Mouse (Mus musculus): ENCODE measurements around the gene Hist1h2bl.
"Not testable (repeated sequence)": the region's sequence is repeated elsewhere in the genome, so short reads cannot be mapped to it uniquely, and the experiment has no call there.

Hist1h2bl gene

GRCm38 (mm10) chr13:21722993-21723836, 7.3 kb upstream of the Hist1h2bl start:
- in situ Hi-C loops (cut with MboI; ENCODE audit: low sequenced_read_pairs) = no loop called here

GRCm38 (mm10) chr13:21722373-21722925, 6.5 kb upstream of the Hist1h2bl start:
- in situ Hi-C loops (cut with MboI; ENCODE audit: low sequenced_read_pairs) = no loop called here

DNA sequence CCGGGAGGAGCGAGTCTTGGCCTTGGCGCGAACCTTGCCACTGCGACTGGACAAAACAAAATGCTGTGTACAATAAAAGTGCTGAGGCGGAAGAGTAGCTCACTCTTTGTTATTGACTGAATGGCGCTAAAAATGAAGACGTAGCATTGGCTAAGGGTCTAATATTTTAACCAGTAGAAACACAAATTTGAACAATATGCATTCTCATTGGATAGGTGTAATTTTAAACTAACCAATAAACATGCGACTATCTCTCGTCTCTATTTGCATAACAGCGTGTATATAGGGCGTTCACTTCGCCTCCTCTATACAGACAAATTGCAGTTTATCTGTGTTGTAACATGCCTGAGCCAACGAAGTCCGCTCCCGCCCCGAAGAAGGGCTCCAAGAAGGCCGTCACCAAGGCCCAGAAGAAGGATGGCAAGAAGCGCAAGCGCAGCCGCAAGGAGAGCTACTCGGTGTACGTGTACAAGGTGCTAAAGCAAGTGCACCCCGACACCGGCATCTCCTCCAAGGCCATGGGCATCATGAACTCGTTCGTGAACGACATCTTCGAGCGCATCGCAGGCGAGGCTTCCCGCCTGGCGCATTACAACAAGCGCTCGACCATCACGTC, 5.9 kb upstream of the Hist1h2bl start, which contains the start of gene Hist1h2bm:
Gene Hist1h2bm, plus strand, starts transcription at position 288 of the 616 bp plus-strand sequence.
- in situ Hi-C loops (cut with MboI; ENCODE audit: low sequenced_read_pairs) = not testable (repeated sequence)

- in situ Hi-C loops (cut with MboI; ENCODE audit: low sequenced_read_pairs) = not testable (repeated sequence)
Observed at GRCm38 (mm10) chr13:21721107-21721756, 5.3 kb upstream of the Hist1h2bl start.

- in situ Hi-C loops (cut with MboI; ENCODE audit: low sequenced_read_pairs) = loop anchor here (10.0 kb wide), 1 partner anchor 316 kb away; the partner anchor contains the start of genes Hist1h2ah and Hist1h2bk
Observed at GRCm38 (mm10) chr13:21718381-21719080, 2.6 kb upstream of the Hist1h2bl start.

DNA sequence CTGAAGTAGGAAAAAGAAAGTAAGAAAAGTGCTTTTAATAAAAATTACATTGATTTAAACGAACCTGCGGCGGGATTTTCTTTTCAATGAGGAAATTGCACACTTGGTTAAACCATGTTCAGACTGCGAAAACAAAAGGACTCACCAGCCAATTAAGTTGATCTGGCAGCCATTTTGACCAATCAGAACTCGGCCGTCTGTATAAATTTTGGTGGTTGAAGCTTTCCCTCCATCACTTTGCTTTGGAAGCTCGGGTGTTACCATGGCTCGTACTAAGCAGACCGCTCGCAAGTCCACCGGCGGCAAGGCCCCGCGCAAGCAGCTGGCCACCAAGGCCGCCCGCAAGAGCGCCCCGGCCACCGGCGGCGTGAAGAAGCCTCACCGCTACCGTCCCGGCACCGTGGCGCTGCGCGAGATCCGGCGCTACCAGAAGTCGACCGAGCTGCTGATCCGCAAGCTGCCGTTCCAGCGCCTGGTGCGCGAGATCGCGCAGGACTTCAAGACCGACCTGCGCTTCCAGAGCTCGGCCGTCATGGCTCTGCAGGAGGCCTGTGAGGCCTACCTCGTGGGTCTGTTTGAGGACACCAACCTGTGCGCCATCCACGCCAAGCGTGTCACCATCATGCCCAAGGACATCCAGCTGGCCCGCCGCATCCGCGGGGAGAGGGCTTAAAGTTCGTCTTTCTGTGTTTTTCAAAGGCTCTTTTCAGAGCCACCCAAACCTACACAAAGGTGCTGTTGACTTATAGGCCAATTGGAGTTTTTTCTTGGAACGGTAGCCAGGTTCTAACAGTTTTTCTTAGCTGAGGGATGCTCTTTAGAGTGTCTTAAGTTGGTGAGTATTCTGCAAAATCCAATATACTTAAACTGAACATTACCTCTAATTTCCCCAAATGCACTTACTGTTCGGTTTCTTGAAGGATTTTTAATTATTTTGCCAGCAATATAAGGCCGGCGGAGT, 1.7 kb upstream of the Hist1h2bl start, which contains the start of gene Hist1h3h:
Gene Hist1h3h, plus strand, starts transcription at position 263 of the 961 bp plus-strand sequence.
- in situ Hi-C loops (cut with MboI; ENCODE audit: low sequenced_read_pairs) = loop anchor here (10.0 kb wide), 1 partner anchor 317 kb away; the partner anchor contains the start of genes Hist1h2ah and Hist1h2bk

DNA sequence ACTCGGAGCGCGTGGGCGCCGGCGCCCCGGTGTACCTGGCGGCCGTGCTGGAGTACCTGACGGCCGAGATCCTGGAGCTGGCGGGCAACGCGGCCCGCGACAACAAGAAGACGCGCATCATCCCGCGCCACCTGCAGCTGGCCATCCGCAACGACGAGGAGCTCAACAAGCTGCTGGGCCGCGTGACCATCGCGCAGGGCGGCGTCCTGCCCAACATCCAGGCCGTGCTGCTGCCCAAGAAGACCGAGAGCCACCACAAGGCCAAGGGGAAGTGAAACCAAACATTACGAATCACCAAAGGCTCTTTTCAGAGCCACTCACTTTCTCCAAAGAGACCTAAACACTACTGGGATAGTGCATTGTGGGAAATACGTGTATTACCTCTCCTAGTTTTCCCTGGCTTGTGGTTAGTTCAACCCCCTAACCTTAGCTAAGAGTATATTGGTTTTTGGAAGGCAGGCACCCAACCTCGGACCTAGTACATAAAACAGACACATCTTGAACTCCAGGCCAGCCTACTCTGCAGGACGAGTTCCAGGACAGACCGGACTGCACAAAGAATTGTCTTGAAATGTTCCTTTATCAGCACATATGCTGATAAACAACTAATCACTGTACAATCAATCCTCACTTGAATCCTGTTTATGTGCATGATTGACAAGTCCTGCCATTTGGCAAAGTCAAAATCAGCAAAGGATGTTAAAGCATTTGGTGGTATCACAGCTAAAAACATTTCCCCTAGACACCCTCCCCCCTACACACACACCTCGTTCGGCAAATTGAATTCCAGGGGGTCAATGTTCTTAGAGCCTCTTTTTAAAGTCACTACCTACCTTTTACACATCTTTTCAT, 823 bp upstream of the Hist1h2bl start:
- in situ Hi-C loops (cut with MboI; ENCODE audit: low sequenced_read_pairs) = loop anchor here (10.0 kb wide), 1 partner anchor 318 kb away; the partner anchor contains the start of genes Hist1h2ah and Hist1h2bk

- in situ Hi-C loops (cut with MboI; ENCODE audit: low sequenced_read_pairs) = loop anchor here (10.0 kb wide), 1 partner anchor 320 kb away; the partner anchor contains the start of genes Hist1h2ah and Hist1h2bk
Observed at GRCm38 (mm10) chr13:21715131-21715863, 646 bp downstream of the Hist1h2bl start.

GRCm38 (mm10) chr13:21714725-21715124, 1.2 kb downstream of the Hist1h2bl start:
- in situ Hi-C loops (cut with MboI; ENCODE audit: low sequenced_read_pairs) = loop anchor here (10.0 kb wide), 1 partner anchor 320 kb away; the partner anchor contains the start of genes Hist1h2ah and Hist1h2bk

DNA sequence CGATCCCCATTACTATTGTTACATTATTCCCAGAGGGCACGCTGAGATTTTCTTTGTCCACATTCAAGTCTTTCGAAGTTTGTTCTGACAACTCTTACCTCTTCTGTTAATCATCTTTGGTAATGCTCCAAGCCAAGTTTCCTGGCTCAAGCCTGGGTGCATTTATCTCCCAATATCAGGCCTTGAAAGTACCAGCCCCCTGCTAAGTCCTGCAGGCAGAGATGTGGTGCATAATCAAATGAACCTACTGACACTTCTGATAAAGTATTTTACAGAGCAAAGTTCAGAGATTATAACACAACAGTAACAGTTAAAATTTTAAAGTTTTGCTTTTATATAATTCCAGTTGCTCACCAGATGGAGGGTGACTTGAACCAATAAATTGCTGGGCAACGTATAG, 4.2 kb downstream of the Hist1h2bl start:
- in situ Hi-C loops (cut with MboI; ENCODE audit: low sequenced_read_pairs) = loop anchor here (10.0 kb wide), 1 partner anchor 323 kb away; the partner anchor contains the start of genes Hist1h2ah and Hist1h2bk

DNA sequence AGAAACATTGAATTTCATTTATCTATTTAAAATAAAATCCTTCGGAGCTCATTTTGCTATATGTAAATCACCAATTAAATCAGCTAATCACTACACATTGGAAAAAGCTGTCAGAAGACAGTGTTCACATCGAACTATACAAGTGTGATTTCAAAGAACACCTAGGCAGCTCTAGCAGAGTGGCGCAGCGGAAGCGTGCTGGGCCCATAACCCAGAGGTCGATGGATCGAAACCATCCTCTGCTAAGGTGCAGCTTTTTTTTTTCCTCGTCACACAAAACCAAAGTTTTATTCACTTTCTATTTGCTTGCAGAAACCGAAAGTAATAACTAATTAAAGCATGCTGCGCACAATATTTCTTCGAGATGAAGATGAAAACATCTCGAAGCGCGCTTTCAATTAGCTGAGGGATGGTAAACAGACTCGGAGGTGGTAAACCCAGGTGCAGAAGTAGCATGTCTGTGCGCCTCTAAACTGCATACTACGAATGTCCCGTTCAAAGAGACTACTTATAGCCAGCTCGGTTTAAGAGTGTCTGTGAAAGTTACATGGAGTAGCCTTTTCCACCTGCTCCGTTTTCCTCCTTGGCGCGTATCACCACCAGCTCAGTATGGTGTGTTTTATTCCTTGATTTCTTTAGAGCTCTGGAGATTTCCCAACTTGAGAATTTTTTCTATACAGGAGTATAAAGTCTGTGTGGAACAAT, 5.0 kb downstream of the Hist1h2bl start:
- in situ Hi-C loops (cut with MboI; ENCODE audit: low sequenced_read_pairs) = loop anchor here (10.0 kb wide), 1 partner anchor 324 kb away; the partner anchor contains the start of genes Hist1h2ah and Hist1h2bk

GRCm38 (mm10) chr13:21710031-21710711, 5.8 kb downstream of the Hist1h2bl start:
- in situ Hi-C loops (cut with MboI; ENCODE audit: low sequenced_read_pairs) = loop anchor here (10.0 kb wide), 1 partner anchor 325 kb away; the partner anchor contains the start of genes Hist1h2ah and Hist1h2bk

GRCm38 (mm10) chr13:21706669-21707068, 9.3 kb downstream of the Hist1h2bl start:
- in situ Hi-C loops (cut with MboI; ENCODE audit: low sequenced_read_pairs) = no loop called here

DNA sequence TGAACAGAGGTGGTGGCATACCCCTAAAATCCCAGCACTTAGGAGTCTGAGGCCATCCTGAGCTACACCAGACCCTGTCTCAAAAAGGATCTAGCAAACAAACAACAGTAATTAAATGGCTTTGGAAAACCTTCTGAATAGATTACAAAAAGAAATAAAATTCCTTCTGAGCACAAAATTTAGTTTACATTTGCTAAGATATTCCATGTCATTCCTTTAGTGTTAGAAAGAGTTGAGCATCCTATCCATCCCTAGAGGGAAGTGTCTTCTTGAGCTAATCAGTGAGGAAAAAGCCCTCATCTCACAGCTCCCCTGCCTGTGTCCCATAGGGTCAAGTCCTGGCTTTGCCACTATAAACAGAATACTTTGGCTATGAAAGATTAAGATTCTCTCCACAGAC, 18.1 kb downstream of the Hist1h2bl start, which contains the start of gene Olfr1359:
Gene Olfr1359, plus strand, starts transcription at position 301 of the 400 bp plus-strand sequence.
- in situ Hi-C loops (cut with MboI; ENCODE audit: low sequenced_read_pairs) = no loop called here

- in situ Hi-C loops (cut with MboI; ENCODE audit: low sequenced_read_pairs) = no loop called here
Observed at GRCm38 (mm10) chr13:21677305-21677704, 38.6 kb downstream of the Hist1h2bl start, which contains the start of gene Olfr1360. Gene Olfr1360, minus strand, starts transcription at chr13:21677405.

All from CH12F3 (cell line).